Mouse (Mus musculus): ENCODE measurements around the gene Gm28557.
"Not testable (repeated sequence)": the region's sequence is repeated elsewhere in the genome, so short reads cannot be mapped to it uniquely, and the experiment has no call there.

Gene Gm28557

DNA sequence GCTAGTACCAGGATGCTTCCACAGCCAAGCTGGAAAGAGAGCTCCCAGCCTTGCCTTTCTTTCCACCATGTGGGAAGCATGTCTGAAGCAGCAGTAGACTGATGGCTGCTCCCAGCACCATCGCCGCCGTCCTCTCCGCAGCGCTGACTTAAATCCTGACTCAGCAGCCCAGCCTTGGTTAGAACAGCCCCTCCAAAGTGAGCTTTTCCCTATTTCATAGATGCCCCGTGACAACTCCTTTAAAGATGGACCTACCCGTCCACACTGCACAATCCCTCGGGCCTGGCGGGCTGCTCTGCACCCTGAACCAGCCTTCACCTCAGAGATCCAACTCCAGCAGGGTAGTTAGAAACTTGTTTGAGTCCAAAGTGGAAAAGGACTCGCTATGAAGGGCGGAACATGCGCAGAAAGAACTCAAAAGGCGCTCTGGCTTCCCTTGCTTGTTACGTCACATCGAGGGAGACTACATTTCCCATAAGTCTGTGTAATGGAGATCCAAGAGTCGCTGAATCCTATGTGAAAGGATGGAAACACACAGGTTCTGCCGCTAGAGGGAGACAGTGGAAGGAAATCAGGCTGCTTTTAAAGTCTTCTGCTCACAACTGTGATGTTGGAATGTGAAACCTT lies at the start of gene Gm28557:
Gene Gm28557, minus strand, starts transcription at position 411 of the 627 bp plus-strand sequence.
- peak; percentile 97 for DNase-seq (ENCODE audit: low read depth, low spot score)

DNA sequence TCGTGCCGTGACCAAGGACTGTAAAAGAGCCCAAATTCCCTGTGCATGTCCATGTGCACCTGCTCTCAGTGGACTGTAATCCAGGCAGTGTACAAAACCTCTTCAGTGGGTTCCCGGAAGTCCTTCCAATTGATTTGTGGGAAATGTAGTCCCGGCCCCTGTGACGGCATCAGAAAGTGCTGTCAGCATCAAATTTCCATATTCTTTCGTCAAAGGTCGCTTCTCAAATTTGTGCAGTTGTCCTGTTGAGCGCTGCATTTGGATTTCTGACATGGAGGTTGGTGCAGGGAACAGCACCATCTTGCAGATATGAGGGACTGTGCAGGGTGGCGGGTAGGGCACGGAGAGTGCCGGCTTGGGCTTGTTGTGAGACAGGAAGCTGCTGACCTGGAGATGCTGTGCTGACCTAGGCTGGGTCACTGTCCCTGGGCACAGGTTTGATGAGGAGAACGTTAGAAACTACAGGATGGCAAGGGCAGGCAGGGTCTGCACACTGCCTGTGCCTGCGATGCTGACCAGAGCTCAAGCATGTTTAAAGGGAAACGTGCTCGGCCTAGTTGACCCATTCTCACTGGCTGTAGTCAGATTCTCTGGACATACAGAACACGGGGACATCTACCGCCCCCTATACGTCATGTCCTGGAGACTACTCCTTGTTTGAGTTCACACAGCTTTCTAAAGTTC lies 19.8 kb upstream of the Gm28557 start:
- peak; percentile 80 for DNase-seq (ENCODE audit: low read depth, low spot score)

DNA sequence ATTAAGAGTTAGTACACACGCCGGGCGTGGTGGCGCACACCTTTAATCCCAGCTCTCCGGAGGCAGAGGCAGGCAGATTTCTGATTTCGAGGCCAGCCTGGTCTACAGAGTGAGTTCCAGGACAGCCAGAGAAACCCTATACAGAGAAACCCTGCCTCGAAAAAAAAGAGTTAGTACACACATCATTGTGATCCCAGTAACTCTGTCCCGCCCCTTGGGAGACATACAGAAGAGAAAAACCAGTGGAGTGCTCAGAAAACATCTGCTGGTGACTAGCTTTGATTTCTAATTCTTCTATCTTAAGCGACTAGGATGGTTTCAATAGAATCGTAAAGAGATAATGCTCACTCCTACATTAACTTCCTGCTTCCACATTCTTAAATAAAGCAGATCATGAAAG lies 19.1 kb upstream of the Gm28557 start:
- DNase-seq (ENCODE audit: low read depth, low spot score), result not testable (repeated sequence)

DNA sequence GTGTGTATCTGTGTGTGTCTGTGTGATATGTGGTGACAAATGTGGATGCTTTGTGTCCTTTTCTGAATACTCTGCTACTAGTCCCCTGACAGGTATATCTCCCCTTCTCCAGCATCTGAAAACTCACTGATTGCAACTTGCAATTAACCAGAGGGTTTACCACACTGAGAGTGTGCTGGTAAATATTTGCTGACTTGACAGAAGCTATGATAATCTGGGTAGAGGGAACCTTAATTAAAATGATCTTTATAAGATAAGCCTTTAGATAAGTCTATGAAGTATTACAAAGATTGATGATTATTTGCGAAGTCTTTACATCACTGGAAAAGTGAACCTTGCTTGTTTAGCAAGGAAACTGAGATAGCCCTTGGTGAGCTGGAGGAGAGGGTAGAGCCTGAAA lies 16.1 kb upstream of the Gm28557 start:
- no peak for DNase-seq (ENCODE audit: low read depth, low spot score)

DNA sequence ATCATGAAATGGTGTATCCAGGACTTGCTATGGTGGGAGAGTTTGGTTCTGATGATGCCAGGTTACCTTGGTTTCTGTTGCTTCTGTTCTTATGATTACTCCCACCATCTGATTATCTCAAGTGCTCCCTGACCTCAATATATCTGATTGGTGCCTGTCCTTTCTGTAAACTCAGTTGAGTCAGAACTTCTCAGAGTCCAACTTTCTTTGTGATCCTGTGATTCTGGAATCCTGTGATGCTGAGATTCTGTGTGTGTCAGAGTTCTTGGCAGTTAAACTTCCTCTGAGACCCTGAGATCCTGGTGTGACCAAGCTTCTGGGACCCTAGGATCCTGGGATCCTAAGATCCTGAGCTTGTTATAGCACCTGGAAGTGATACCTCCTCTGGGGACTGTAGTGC lies 13.0 kb upstream of the Gm28557 start, which contains the start of gene Zfp759:
Gene Zfp759, plus strand, starts transcription at position 301 of the 400 bp plus-strand sequence.
- not testable (repeated sequence) for DNase-seq (ENCODE audit: low read depth, low spot score)

DNA sequence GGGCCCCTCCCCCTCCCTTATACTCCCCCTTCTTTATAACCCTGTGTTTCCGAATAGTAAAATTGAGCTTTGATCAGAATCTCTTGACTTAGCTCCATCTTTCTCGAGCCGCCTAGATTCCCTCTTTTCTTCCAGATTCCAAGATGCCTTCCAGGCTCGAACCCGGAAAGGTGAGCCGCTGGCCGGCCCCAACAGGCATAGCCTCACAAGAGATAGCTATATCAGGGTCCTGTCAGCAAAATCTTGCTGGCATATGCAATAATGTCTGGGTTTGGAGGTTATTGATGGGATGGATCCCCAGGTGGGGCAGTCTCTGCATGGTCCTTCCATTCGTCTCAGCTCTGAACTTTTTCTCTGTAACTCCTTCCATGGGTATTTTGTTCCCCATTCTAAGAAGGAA lies 7.8 kb upstream of the Gm28557 start, which contains the start of gene Rslcan18:
Gene Rslcan18, minus strand, starts transcription at position 101 of the 400 bp plus-strand sequence.
- not testable (repeated sequence) for DNase-seq (ENCODE audit: low read depth, low spot score)

DNA sequence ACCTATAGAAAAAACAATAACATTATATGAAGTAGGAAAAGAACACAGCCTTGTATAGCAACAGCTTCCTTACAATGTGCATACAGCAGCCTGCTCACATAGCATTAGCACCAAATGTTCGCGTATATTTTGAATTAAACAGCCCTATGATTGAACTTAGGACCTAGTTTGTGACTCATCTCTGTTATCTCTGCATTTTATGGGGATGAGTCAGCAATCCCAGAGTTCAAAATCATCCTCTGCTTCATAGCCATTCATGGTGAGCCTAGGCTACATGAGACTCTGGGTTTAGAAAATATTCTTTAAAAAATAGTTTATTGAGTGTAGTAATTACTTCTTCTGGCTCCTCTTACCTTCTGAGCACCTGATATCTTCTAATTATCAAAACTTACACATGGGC lies 4.9 kb upstream of the Gm28557 start:
- DNase-seq (ENCODE audit: low read depth, low spot score), result no peak

DNA sequence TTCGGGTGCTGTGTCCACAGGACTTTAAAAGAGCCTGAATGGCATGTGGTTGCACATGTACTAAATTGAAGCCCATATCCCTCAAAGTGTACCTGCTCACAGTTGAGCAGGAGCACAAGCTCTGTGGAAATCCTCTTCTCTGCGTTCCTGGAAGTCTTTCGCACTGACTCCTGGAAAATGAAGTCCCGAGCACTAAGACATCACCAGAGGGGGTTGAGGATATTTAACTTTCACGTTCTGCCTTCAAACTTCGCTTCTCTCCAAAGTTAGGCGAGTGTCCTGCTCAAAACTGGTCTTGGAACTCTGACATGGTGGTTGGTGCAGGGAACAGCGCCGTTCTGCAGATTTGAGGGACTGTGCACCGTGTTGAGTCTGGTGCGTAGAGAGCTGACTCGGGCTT lies 3.7 kb upstream of the Gm28557 start:
- no peak for DNase-seq (ENCODE audit: low read depth, low spot score)

DNA sequence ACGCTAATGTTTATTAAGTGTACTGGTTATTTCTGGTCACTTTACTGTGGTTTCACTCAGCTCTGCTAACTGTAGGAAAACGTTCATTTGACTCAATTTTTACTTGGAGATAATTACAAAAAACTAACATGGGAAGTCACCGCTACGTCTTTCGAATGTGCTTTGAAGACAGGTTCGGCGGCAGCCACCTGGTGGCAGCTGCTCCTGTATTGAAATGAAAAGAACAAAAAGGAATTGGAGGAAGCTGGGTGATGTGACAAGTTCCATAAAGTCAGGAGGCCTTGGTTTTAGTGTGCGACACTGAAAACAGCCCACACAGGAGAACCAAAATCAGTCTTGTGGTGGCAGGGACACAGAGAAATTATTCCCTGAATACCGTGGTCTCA lies 410 bp upstream of the Gm28557 start:
- DNase-seq (ENCODE audit: low read depth, low spot score), result no peak

DNA sequence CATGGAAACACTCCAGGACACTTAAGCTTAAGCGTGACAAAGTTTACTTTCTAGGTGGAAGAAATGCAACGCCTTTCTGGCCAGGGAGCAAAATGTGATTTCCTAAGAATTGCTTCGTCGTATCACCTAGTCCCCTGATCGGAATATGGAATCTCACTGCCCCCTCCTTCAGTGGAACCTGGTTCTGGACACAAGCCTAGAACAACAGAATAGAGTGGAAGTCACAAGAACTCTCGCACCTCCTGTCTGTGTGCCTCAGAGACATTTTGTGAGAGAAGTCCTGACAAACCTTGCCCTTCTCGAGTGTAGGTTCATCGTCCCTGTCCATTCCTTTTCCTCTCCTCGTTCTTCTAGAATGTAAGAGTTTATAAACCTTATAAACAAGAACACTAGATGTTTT lies 723 bp downstream of the Gm28557 start:
- DNase-seq (ENCODE audit: low read depth, low spot score), result no peak

DNA sequence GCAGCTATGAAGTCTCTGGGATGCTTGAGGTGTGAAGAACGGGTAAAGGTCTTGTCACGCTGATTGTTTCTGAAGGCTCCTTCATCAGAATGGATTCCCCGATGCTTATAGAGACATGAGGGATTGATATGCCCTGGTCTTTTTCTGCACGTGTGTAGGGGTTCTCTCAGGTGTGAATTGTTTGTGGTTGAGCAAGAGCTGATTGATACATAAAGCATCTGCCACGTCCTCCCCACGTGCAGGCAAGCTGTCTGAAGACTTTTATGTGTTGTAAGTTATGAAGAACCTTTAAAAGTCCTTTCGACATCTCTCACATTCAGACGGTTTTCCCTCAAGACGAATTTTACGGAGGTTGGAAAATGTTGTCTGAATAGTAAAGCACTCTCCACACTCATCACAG lies 10.5 kb downstream of the Gm28557 start, which contains the start of gene Zfp708:
Gene Zfp708, minus strand, starts transcription at position 101 of the 400 bp plus-strand sequence.
- DNase-seq (ENCODE audit: low read depth, low spot score), result no peak

DNA sequence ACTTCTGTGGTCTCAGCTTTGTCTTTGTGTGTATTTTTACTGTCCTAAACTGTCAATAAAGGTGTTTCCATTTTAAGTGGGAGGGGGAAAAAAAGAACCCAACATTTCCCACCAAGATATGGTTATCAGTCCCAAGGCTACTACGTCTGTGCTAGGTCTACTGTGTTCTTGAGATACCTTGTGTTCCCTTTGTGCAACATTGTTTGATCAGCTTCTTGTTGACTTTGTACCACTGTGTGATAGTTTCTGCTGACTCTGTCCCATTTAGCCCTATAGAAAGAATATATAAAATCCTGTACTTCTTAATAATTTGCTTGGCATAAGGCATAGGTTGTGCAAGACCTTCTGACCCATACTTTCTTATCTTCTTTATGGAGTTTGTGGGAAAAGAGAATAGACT lies 18.2 kb downstream of the Gm28557 start:
- no peak for DNase-seq (ENCODE audit: low read depth, low spot score)

DNA sequence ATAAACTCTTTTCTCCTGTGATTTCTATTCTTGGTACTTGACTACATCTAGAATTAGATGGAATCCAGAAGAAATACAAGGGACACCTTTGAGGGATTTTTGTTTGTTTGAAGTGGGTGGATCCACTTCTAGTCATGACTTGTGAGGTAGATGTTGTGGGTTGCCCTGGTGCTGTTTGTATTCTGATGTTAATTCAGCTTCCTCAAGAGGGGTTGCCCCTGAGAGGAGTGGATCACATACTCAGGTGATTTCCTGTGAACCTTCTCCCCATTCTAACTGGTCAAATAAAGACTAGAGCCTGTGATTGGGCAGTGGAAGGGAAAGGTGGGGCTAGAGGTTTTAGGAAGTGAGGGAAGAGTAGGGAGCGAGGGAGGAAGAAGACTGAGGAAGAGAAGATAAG lies 26.5 kb downstream of the Gm28557 start:
- DNase-seq (ENCODE audit: low read depth, low spot score), result no peak

DNA sequence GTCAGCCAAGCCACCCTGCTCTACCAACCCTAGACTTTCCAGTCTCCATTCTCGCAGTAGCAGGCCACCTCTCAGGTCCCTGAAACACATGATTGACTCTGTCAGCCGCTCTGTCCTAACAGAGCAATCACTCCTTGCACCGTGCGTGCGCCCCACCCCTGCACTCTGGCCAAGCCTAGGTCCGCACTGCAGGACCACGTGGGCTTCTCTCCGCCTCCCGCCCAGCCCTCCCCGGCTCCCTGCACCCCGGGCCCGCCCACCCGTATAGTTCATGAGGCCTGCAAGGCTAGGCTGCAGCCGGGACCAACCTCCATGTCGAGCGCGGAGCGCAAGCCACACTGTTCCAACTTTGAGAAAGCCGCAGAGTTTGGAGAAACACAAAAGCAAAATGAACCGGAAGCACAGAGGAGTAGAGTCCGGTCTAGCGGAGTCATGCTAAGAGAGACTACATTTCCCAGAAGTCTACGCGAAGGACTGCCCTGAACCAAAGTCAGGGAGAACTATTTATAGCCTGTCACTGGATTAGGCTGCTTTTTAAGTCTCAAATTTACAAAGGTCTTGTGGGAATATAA lies 27.2 kb downstream of the Gm28557 start:
- peak; percentile 66 for DNase-seq (ENCODE audit: low read depth, low spot score)

DNA sequence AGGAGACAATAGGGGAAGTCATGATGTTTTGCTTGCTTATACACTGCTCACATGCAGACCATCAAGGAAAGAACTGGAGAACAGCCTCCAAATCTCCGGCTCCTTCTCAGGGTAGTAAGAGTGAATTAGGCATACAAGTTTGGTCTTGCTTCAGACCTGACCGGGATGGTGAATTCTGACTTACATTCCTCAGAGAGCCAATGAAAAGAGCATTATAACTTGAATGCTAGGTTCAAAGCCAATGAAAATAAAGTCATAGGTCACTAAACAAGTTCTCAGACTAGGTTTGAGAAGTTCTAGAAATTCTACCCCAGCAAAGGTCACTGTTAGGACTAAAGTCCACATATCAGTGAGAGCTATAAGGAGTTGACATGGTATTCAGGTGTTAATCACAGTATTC lies 31.2 kb downstream of the Gm28557 start:
- DNase-seq (ENCODE audit: low read depth, low spot score), result no peak

DNA sequence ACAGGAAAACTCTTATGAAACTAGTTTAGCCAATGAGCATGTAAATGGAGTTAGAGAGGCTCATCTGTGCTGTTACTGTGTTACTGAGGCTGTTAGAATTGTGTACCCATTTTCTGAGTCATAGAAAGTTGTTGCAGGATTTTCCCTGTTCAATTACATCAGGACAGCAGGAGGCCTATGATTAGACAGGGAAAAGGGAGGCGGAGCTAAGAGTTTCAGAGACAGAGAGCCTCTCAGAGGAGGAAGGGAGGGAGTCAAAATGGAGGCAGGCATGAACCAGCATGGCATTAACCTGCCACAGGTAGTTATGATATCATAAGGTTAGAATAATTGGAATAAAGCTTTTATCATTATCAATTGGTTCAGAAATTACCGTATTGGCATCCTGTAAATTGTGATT lies 35.6 kb downstream of the Gm28557 start:
- DNase-seq (ENCODE audit: low read depth, low spot score), result no peak

DNA sequence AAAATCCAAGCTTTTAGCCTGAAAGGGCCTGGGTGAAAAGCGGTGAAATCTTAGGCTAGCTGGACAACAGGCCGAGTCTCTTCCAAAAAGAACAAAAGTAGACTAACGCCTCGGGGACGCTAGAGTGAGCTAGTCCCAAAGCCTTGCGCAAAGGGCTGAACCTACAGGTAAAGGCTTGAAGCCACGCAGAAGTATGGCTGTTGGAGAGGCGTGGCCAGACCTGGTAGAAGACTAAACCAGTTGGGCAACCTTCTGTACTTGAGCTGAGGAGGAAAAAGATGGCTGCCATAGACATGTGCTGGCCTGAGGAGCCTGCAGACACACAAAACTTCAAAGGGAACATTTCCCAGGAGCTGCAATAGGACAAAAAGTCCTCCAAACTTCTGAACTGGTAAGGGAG lies 43.0 kb downstream of the Gm28557 start:
- DNase-seq (ENCODE audit: low read depth, low spot score), result no peak

DNA sequence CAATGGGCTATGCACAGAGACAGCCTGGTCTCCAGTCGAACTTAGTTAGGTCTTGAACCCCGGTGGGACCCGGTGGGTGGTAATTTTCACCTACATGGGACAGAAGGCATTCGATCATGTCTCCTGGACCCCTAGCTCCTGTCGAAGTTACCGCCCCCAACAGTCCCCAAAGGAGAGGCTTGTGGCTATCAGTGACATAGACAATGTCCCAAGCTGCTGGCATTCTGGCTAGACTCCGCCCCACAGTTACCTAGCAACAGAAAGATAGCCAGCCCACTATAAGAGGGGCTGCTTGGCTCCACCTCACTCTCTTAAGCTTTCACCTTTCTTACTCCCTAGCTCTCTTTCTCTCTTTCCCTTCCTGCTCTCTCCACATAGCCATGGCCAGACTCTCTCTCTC lies 46.0 kb downstream of the Gm28557 start:
- no peak for DNase-seq (ENCODE audit: low read depth, low spot score)

DNA sequence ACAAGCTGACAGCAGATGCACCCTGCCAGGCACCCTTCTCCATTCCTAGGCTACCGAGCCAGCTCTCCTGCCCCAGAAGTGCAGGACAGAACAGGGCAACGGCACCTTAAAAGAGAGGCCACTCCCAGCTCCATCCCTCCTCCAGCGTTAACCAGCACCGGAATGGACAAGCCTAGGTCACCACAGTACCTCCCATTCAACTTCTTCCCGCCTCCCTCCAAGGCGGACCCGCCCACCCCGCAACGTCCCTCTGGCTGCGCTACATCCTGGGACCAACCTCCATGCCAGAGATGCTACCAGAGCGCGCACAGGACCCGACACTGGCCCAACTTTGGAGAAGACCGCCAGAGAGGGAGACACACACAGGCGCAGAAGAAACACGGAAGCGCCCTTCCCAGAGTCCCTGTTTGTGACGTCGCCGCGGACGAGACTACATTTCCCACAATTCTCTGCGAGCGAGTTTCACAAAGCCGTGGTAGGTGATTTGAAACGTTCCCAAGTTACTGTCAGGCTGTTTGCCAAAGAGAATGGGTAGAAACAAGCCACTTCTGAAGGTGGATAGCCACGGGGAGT lies 47.5 kb downstream of the Gm28557 start, which contains the start of gene Zfp712:
Gene Zfp712, minus strand, starts transcription at position 385 of the 573 bp plus-strand sequence.
- peak; percentile 93 for DNase-seq (ENCODE audit: low read depth, low spot score)

DNA sequence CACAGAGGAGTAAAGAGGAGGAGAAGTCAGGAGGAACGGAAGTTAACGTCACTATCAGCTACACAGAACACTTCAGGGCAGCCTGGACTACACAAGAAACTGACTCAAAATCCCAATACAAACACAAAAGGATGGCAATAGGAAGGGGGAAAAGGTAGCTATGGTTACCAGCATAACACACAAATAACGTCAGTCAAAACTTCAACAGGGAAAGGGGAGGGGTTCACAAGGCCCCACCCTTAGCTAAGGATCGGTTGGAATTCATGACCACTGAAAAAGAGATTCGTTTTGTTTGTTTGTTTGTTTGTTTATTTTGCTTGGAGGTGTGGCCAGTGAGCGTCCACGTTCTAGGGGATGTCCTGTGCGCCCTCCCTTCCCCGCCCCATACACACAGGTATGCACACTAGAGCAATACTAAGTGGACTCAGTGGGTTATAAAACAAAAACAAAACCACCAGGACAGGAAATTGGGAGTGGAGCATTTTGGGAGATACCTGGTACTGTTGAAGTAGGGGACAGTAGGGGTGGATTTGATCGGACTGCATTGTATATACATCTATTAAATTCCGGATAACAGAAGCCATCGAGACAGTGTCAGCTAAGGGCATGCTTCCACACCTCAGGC lies 48.1 kb downstream of the Gm28557 start:
- DNase-seq (ENCODE audit: low read depth, low spot score), result peak; percentile 27

Data from forelimb bud, embryonic 11.5 days (tissue).